Mouse (Mus musculus) c-Kit-positive CD71-positive TER-119-positive erythroid progenitor cells, embryonic 14.5 days (primary cell): ENCODE measurements around the gene Inpp1.

Experiments
- DNase-seq: peaks from one replicate; pipeline ENCODE4 v3.0.0-alpha.2; 2013; ENCODE audit warnings: low spot score

The Inpp1 gene

GRCm38 (mm10) chr1:52792701-52793100 lies 24.8 kb downstream of the Inpp1 start:
- DNase-seq = no peak

- no peak for DNase-seq
Measured at GRCm38 (mm10) chr1:52787254-52787653, 30.2 kb downstream of the Inpp1 start.

- no peak for DNase-seq
Measured at GRCm38 (mm10) chr1:52765176-52766111, 52.0 kb downstream of the Inpp1 start.

GRCm38 (mm10) chr1:52763894-52764809 lies 53.3 kb downstream of the Inpp1 start:
- no peak for DNase-seq

- DNase-seq = no peak
Measured at GRCm38 (mm10) chr1:52758174-52758573, 59.3 kb downstream of the Inpp1 start.

- DNase-seq = no peak
Measured at GRCm38 (mm10) chr1:52754331-52754730, 63.2 kb downstream of the Inpp1 start.

- no peak for DNase-seq
Measured at GRCm38 (mm10) chr1:52753828-52754227, 63.7 kb downstream of the Inpp1 start.

- no peak for DNase-seq
Measured at GRCm38 (mm10) chr1:52752706-52753105, 64.8 kb downstream of the Inpp1 start.

GRCm38 (mm10) chr1:52751634-52752033 lies 65.9 kb downstream of the Inpp1 start:
- DNase-seq = no peak

GRCm38 (mm10) chr1:52749978-52750377 lies 67.5 kb downstream of the Inpp1 start:
- DNase-seq = no peak

GRCm38 (mm10) chr1:52748260-52748659 lies 69.2 kb downstream of the Inpp1 start:
- peak; percentile 30 for DNase-seq

- DNase-seq = no peak
Measured at GRCm38 (mm10) chr1:52742567-52742966, 74.9 kb downstream of the Inpp1 start.
